Mouse (Mus musculus) thymus, adult 2 months (tissue): Measurements from ENCODE around the gene Aldh3a1. TPM values are rescaled to one million over a fixed set of nuclear protein-coding genes. Genes with fewer than 3 reads are reported as not detected.

ENCODE experiments used
- DNase-seq: peaks from one replicate; pipeline ENCODE4 v3.0.0; 2021
- H3K27ac ChIP-seq: fragments of 200-500 bp; 2 replicates; pipeline ENCODE4 v1.5.1; 2012; ENCODE audit warnings: low read length, control low read depth; ENCODE audit not compliant: control insufficient read depth, insufficient read depth
- H3K27me3 ChIP-seq: fragments of 200-500 bp; 2 replicates; pipeline ENCODE4 v1.6.1; 2012; ENCODE audit warnings: mild to moderate bottlenecking, low read length, moderate library complexity, mixed read lengths; ENCODE audit not compliant: control insufficient read depth, insufficient read depth
- H3K36me3 ChIP-seq: fragments of 200-500 bp; 2 replicates; pipeline ENCODE4 v1.6.1; 2012; ENCODE audit warnings: mild to moderate bottlenecking, low read length, moderate library complexity; ENCODE audit not compliant: control insufficient read depth, insufficient read depth
- H3K4me1 ChIP-seq: fragments of 200-500 bp; replicated peaks from 2 replicates; pipeline ENCODE4 v1.6.1; 2012; ENCODE audit warnings: low read length; ENCODE audit not compliant: control insufficient read depth, insufficient read depth
- H3K4me3 ChIP-seq: fragments of 200-500 bp; 2 replicates; pipeline ENCODE4 v1.5.1; 2012; ENCODE audit warnings: mild to moderate bottlenecking, low read length, control low read depth, moderate library complexity; ENCODE audit not compliant: control insufficient read depth, insufficient read depth
- CTCF ChIP-seq: fragments of 200-500 bp; IDR thresholded peaks from 2 replicates; pipeline ENCODE4 v1.5.1; 2012; ENCODE audit warnings: mild to moderate bottlenecking, control low read depth, low read length, moderate library complexity, borderline replicate concordance; ENCODE audit not compliant: control insufficient read depth, poor library complexity, insufficient read depth; ENCODE audit errors: extremely low read depth
- POLR2A ChIP-seq: fragments of 200-500 bp; IDR thresholded peaks from 2 replicates; pipeline ENCODE4 v1.6.1; 2012; ENCODE audit warnings: mild to moderate bottlenecking, low read length, control low read depth, moderate library complexity; ENCODE audit not compliant: control insufficient read depth, poor library complexity, insufficient read depth; ENCODE audit errors: extremely low read depth
- WGBS: fragments of 180-500 bp; shearing (Covaris S2); methylation state at CpG from one replicate; pipeline ENCODE4 v1.1.7; 2018; 5-methylcytosine and 5-hydroxymethylcytosine counted together
- polyA plus RNA-seq: library from polyadenylated mRNA; depleted of rRNA; stranded (reverse); fragments of >200 nt; gene quantifications from 2 replicates; pipeline ENCODE4 v1.2.3, GENCODE M21; 2012; rRNA removed

Aldh3a1 gene
- polyA plus RNA-seq, result 1.4 and 1.6 TPM in 2 replicates

GRCm38 (mm10) chr11:61207487-61208246 lies at the start of gene Aldh3a1:
Gene Aldh3a1, plus strand, starts transcription at chr11:61207537.
- Histone ChIP-seq H3K4me3 (no peak within 1 kb of the TSS), H3K27me3 (no peaks in the 10 kb centered on the region), H3K27ac (no peak within 1 kb of the TSS), H3K4me1 (no peaks in the 10 kb centered on the region), H3K36me3 (no peaks in the 10 kb centered on the region)
- no peak for DNase-seq
- 61% methylated on average over 10 of the region's 10 CpGs for WGBS
- no peak for TF ChIP-seq POLR2A
- no peak for TF ChIP-seq CTCF

DNA sequence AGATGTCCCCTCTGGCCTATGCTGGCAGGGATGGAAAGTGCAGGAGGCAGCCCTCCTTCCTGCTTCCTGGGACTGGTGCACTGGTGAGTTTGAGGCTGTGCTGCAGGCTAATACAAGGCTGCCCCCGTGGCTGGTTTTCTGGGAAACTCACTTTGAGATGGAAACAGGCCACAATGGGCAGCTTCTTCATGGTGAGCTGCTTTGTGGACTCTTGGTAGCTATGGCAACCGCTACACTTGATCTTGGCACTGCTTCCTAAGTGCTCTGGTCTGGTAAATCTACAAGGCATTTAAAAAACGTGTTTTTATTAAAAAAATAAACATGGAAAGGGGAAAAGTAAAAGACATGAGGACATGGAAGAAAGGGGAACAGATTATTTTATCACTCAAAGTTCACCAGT lies 49.2 kb upstream of the Aldh3a1 start:
- peaks cover 14% of the 10 kb centered on the region for H3K4me1 ChIP-seq
- no peak overlapping the region for H3K4me3 ChIP-seq
- DNase-seq, result no peak
- no peaks in the 10 kb centered on the region for H3K27me3 ChIP-seq
- peaks cover 73% of the 10 kb centered on the region for H3K36me3 ChIP-seq
- WGBS, result 82% methylated on average over 3 of the region's 3 CpGs
- TF ChIP-seq CTCF, result no peak
- TF ChIP-seq POLR2A, result no peak
- H3K27ac ChIP-seq, result no peak overlapping the region

GRCm38 (mm10) chr11:61159796-61160732 lies 47.3 kb upstream of the Aldh3a1 start:
- peak; percentile 30 for DNase-seq
- Histone ChIP-seq H3K36me3 (peaks cover 73% of the 10 kb centered on the region), H3K4me3 (no peak overlapping the region), H3K4me1 (peaks cover 14% of the 10 kb centered on the region), H3K27me3 (no peaks in the 10 kb centered on the region), H3K27ac (peak overlapping the region; percentile 86)
- 28% methylated on average over 11 of the region's 11 CpGs for WGBS
- TF ChIP-seq POLR2A (no peak), CTCF (no peak)

- Histone ChIP-seq H3K4me3 (no peak overlapping the region), H3K27ac (no peak overlapping the region; the same call in 1 of the 2 replicates), H3K4me1 (peaks cover 14% of the 10 kb centered on the region), H3K27me3 (no peaks in the 10 kb centered on the region), H3K36me3 (peaks cover 75% of the 10 kb centered on the region)
- 98% methylated on average over 13 of the region's 13 CpGs for whole genome bisulfite sequencing
- DNase-seq, result no peak
- TF ChIP-seq CTCF (no peak), POLR2A (no peak)
These were observed 46.2 kb upstream of the Aldh3a1 start for GRCm38 (mm10) chr11:61161121-61161520.

DNA sequence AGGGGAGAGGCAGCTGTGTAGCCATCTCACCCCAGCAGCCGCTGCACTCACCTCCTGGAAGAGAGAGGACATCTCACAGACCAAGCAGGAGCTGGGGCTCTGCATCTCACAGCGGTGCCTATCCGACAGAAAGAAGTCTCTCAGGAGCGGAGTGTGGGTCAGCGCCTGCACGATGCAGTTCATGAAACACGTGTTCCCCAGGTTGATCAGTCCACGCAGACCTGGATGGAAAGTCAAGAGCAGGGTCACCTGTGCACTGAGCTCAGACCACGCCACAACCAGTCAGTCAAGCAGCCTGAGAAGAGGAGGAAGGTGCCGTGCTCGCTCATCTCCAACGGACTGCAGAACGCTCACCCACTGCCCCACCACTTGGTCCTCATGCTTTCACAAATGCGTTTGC lies 44.6 kb upstream of the Aldh3a1 start:
- Histone ChIP-seq H3K4me3 (no peak overlapping the region), H3K27ac (no peak overlapping the region), H3K36me3 (peaks cover 70% of the 10 kb centered on the region), H3K27me3 (no peaks in the 10 kb centered on the region), H3K4me1 (peaks cover 14% of the 10 kb centered on the region)
- WGBS, result 98% methylated on average over 14 of the region's 14 CpGs
- no peak for DNase-seq
- TF ChIP-seq POLR2A (no peak), CTCF (no peak)

DNA sequence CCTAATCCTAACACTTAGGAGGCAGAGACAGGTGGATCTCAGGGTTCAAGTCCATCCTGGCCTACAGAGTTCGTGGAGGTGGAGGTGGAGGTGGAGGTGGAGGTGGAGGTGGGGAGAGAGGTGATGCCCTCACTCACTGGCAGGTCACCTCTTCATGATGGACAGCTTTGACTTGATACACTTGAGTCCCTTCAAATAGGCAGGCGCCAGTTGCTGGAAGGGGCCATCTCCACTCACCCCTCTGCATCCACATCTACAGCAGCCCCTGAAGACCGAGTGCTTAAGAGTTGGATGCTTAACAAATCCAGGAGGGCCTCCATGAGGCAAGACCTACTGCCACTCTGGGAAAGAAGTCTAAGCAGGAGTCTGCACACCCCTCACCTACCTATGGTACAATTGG lies 44.0 kb upstream of the Aldh3a1 start:
- 98% methylated on average over 3 of the region's 3 CpGs for WGBS
- TF ChIP-seq POLR2A, result no peak
- H3K4me1 ChIP-seq, result peaks cover 14% of the 10 kb centered on the region
- H3K27ac ChIP-seq, result no peak overlapping the region
- peaks cover 64% of the 10 kb centered on the region for H3K36me3 ChIP-seq
- H3K4me3 ChIP-seq, result no peak overlapping the region
- no peak for DNase-seq
- no peaks in the 10 kb centered on the region for H3K27me3 ChIP-seq
